Mouse (Mus musculus): ENCODE measurements around the gene Srarp. TPM values are rescaled to one million over a fixed set of nuclear protein-coding genes. Genes with fewer than 3 reads are reported as not detected.

Gene Srarp
- total RNA-seq, 2 experiments from 2014 or later, result 2.4 to 3.9 TPM

DNA sequence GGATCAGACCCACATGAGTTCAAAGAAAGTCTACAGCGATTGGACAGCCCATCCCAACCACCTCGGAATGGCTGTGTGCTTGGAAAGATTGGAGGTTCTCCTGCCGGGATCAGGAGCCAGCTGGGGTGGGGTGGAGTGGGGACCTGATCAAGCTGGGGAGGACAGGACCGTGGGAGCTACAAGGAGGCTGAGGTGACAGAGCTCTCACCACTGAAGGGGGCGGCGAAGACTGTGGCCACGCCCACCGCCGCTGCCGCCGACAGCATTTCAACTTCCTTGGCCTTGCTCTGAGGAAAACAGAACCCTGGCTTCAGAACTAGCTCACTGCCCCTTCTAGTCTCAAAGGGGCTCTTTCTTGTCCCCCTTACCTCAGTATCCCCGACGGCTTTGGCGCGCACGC is 41.2 kb downstream of the Srarp start:
- DNase-seq (ENCODE audit: low spot score in 2 of 2), result no peak

GRCm38 (mm10) chr4:141391293-141391692 is 44.6 kb downstream of the Srarp start:
- no peak for DNase-seq (ENCODE audit: low spot score in 2 of 2)

GRCm38 (mm10) chr4:141389366-141390150 is 46.3 kb downstream of the Srarp start:
- no peak for DNase-seq (ENCODE audit: low spot score in 2 of 2)

GRCm38 (mm10) chr4:141387933-141388332 is 48.0 kb downstream of the Srarp start:
- DNase-seq (ENCODE audit: low spot score in 2 of 2), result no peak

DNA sequence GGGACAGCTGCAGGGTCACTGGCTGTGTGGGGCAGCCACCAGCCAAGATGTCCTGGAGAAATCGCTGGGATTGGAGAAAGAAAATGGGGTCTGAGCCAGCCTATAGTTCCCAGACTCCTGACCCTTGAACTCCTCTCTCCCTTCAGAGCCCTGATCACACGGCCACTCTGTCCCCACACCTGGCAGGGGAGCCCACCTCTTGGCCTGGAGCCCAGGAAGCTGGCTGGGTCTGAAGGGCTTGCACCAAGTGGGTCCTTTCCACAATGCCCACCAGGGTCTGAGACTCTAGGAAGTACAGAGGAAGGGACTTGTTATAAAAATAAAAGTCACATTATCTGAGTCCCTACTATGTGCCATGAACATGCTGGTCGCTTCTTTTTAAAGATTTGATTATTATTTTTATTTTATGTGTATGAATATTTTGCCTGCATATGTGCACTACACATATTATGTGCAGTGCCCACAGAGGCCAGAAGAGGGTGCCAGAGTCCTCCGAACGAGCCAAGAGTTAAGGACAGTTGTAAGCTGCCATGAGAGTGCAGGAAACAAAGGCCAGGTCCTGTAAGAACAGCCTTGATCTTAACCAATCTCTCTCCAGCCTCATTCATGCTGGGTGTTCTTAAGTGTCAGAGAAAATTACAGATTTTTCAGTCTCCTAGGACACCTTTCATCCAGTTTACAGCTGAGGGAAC is 48.7 kb downstream of the Srarp start:
- peak in 1 of 2 experiments; percentile 84 for DNase-seq (ENCODE audit: low spot score in 2 of 2)

DNA sequence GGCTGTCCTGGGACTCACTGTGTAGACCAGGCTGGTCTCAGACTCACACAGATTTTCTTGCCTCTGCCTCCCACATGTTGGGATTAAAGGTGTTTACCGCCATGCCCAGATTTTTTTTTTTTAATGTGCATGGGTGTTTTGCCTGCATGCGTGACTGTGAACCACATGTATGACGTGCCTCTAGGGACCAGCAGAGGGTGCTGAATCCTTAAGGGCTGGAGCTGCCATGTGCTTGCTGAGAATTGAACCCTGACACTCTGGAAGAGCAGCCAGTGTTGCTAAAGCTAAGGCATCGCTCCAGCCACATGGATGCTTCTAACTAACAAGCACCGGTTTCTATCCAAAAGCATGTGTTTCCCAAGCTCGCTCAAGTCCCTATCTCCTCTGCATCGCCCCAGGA is 49.8 kb downstream of the Srarp start:
- no peak for DNase-seq (ENCODE audit: low spot score in 2 of 2)

GRCm38 (mm10) chr4:141385275-141385674 is 50.6 kb downstream of the Srarp start:
- peak in 1 of 2 experiments; percentile 14 for DNase-seq (ENCODE audit: low spot score in 2 of 2)

Other genes with a start within 250 kb of the Srarp start
- gene Rsg1, start 222.1 kb downstream of the Srarp start, total RNA-seq (2021), result 1 to 10 TPM; 3.0 to 4.5 TPM
- 10 to 100 TPM; 19.3 to 19.9 TPM for gene Arhgef19, start 196.6 kb downstream of the Srarp start, total RNA-seq (2021)
- gene Epha2, start 134.9 kb downstream of the Srarp start, total RNA-seq (2021), result 1 to 10 TPM in 1 of 2 experiments, under 1 TPM in 1; 0.99 to 1.4 TPM
- gene Fam131c, start 67.9 kb downstream of the Srarp start, total RNA-seq (2021), result 1 to 10 TPM; 3.1 to 3.9 TPM
- not detected for gene Clcnka, start 37.4 kb downstream of the Srarp start, total RNA-seq (2021)
- gene Clcnkb, start 20.1 kb downstream of the Srarp start, total RNA-seq (2021), result not detected
- gene Hspb7, start 15.3 kb downstream of the Srarp start, total RNA-seq (2021), result not detected
- gene Zbtb17, start 8.5 kb upstream of the Srarp start, total RNA-seq (2021), result 10 to 100 TPM; 32.4 to 36.4 TPM
- gene Spen, start 102.5 kb upstream of the Srarp start, total RNA-seq (2021), result 10 to 100 TPM; 60.3 to 66.7 TPM
- gene Fblim1, start 170.0 kb upstream of the Srarp start, total RNA-seq (2021), result under 1 TPM; 0.61 to 0.74 TPM
- under 1 TPM; 0.32 to 0.51 TPM for gene Tmem82, start 182.5 kb upstream of the Srarp start, total RNA-seq (2021)
- gene Slc25a34, start 187.7 kb upstream of the Srarp start, total RNA-seq (2021), result 1 to 10 TPM; 4.1 to 4.2 TPM
- 10 to 100 TPM; 81.2 to 81.3 TPM for gene Plekhm2, start 228.8 kb upstream of the Srarp start, total RNA-seq (2021)
- under 1 TPM in 1 of 2 experiments, not detected in 1; 0.25 TPM for gene Rsc1a1, start 249.5 kb upstream of the Srarp start, total RNA-seq (2021)

Data from layer of hippocampus, adult 18-20 months (tissue).